Mouse (Mus musculus) heart, postnatal 25 days (tissue): ENCODE data around the gene Mbnl2. TPM values are rescaled to one million over a fixed set of nuclear protein-coding genes. Genes with fewer than 3 reads are reported as not detected.

Experiments
- DNase-seq: peaks from one replicate; pipeline ENCODE4 v3.0.0; 2022; ENCODE audit warnings: low spot score
- intact Hi-C: fragments of 180-260 bp; cut with DNase I; formaldehyde crosslinking; loops from one replicate; pipeline ENCODE4 v1.15.1; 2025
- total RNA-seq, 2 experiments: library from RNA; stranded (reverse); gene quantifications; 2 replicates each; pipeline ENCODE4 v1.2.3; 2021

Mbnl2 gene
- total RNA-seq, 2 experiments from 2014 or later, result 234 to 252 TPM

DNA sequence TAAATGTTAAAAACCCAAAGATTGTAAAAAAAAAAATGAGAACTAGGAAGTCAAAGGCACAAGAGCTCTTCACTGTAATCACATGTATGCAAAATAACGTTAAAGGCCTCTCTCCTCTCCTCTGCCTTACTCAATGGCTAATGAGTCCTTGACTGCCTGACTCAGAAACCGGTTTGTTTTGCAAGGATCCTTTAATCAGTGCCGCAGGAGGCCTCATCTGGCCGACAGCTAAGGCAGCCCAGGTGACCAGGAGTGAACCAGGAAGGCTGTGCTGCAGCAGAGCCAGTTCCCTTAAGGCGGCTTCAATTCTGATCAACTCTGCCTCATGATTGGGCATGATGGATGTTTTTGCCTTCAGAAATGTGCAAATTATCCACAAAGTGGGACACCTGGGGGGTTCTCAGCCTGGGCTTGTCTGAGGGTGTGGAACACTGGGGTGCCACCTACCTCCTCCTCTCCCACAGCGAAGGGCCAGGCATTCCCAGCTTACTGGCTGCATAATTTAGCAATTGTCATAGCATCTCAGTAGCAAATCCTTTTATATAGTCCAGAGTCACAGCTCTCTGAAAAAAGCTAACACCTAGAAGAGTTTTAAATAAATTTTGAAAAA lies 43.0 kb downstream of the Mbnl2 start:
- DNase-seq, result no peak
- intact Hi-C loops, result no loop called here

DNA sequence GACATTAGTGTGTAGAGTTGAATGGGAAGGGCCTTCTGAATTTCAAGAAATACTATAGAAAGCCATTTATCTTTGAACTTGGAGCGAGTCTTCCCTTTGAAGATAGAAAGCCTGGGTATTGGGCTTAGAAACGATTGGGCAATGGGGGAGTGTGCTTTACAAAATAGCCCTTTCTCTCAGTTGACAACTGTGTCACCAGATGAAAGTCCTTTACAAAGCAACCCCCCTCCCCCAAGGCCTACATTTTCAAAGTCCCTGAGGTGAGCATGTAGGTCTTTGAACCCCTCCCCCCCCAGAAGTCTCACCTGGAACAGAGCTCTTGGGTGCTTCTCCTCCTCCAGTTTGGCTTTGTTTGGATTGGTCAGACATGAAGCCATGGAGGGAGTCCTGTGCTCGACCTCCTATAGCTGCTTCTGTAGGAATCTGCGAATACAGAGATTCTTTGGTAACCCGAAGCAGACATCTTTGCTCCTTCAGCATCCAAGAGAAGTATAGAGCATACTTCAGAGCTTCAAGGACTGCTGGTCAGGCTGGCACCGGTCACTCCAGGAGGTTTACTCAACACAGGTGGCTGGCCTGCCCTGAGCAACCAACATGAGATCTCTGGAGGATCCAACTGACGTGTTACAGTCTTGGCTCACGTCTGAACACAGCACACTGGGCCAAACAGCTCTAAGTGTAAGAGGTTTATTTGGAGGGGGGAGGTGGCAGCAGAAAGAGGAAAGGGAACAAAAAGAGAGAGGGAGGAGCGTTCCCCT lies 43.7 kb downstream of the Mbnl2 start:
- intact Hi-C loops, result no loop called here
- DNase-seq, result no peak

DNA sequence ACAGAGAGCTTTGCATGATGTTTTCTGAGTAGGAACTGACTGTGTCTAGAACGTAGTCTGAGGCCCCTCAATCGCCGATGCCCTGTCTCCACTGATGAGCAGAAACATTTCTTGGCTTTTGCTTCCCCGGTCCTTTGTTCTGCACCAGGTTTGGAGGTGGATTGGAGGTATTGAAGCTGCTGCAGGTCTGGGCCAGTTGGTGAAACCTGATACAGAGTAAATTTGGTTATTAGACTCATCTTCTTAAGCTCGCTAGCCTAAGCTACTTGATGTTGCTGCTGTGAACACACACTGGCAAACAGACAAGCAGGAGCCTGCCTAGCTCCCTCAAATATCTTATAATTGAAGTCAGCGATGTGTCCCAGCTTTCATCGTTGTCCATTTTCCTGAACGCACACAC lies 46.6 kb downstream of the Mbnl2 start:
- no peak for DNase-seq
- intact Hi-C loops, result no loop called here

DNA sequence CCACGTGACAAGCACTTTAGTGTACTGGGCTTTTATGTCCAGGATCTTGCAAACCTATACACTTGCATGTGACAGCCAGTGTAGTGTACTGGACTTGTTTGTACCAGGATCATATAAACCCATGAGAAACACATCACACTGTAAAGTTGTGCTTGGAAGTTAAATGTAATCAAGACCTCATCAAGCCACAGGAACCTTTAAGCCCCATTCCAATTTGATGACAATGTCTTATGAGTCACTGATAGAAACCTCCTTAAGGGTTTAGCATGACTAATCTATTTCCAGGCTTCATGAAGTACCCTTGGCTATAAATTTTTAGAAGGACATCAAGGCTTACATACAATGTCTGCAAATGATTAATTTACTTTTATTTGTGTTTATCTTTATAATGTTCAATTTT lies 47.6 kb downstream of the Mbnl2 start:
- intact Hi-C loops, result no loop called here
- DNase-seq, result no peak

DNA sequence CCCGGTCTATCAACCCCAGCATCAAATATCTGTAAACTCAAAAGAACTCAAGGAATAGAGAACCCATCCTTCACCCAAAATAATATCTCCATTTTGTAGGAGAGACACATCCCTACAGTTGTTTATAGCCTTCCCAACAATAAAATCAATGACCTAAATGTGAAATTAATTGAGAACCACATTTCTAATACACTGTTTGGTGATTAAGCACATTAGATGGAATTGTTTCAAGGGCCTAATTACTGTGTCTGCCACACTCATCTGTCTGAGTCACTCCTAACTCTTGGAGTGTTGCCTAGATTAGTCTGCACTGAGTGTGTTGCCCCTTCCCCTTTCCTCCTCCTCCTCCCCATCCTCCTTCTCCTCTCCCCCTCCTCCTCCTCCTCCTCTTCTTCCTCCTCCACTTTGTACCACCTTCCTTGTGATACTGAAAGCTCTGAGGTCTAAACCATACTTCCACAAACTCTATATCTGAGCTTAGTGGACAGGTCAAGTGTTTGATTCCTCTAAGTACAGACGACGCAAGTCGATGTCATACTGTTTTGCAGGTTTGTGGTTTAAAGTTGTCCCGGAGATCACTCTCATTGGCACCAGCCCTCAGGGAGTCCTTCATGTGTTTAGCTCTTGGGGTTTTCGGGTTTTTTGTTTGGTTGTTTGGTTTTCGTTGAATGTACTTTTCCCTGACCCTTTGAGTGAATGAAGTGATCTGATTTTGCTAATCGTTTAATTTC lies 48.8 kb downstream of the Mbnl2 start:
- no peak for DNase-seq
- intact Hi-C loops, result no loop called here

DNA sequence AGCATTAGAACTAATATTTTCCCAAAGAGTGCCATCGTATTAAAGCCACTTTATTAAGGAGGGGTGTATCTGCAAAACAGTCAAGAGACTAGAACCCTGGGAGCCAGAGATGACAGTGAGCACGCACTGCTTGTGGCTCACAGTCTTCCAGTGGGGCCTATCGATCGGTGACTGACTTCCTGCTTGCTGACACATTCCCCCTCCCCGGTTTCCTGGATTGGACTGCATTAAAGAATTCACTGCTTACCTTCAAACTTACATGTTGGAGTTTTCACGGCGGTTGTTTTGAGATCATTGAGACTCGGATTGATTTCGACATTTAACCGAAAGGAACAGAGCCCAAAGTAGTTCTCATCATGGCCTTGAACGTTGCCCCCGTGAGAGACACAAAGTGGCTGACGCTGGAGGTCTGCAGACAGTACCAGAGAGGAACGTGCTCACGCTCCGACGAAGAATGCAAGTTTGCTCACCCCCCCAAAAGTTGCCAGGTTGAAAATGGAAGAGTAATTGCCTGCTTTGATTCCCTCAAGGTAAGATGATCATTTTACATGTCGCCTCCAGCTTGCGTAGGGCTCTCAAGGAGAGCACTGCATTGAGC lies 49.5 kb downstream of the Mbnl2 start:
- no peak for DNase-seq
- intact Hi-C loops, result no loop called here

DNA sequence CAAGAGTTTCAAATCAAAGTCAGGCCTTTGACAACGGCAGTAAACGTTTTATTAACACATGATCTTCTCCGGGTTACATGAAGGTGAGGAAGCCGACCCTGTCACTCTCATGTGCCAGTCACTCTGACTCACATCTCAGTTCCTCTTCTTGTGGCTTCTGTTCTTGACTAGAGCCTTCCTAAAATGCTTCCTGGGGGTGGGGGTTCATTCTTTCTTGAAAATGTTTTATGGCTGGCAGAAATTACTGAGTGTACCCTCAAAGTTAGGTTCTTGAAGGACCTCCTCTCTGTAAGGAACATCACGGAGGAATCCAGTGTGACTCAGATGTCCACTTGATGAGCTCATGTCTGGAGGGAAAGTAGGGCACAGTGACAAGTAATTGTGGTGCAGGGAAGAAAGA lies 50.2 kb downstream of the Mbnl2 start:
- DNase-seq, result no peak
- intact Hi-C loops, result no loop called here

DNA sequence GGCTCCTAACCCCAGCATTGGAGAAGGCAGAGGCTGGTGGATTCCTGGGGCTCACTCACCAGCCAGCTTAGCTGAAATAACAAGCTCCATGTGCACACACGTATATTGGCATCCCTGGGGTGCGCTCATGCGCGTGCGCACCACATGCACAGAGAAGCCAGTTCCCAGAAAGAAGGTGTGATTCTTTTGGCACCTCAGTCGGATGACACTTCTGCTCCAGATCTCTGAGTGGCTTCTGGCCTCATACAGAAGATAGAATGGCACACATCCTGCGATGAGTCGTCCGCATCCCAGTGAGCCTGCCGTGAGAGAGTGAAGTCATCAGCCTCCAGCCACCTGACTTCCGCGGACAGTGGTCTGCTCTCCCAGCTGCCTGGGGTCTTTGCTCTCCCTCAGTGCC lies 55.0 kb downstream of the Mbnl2 start:
- intact Hi-C loops, result loop anchor here (10.0 kb wide), 1 partner anchor 54 kb away; no protein-coding TSS in a partner anchor
- DNase-seq, result no peak

DNA sequence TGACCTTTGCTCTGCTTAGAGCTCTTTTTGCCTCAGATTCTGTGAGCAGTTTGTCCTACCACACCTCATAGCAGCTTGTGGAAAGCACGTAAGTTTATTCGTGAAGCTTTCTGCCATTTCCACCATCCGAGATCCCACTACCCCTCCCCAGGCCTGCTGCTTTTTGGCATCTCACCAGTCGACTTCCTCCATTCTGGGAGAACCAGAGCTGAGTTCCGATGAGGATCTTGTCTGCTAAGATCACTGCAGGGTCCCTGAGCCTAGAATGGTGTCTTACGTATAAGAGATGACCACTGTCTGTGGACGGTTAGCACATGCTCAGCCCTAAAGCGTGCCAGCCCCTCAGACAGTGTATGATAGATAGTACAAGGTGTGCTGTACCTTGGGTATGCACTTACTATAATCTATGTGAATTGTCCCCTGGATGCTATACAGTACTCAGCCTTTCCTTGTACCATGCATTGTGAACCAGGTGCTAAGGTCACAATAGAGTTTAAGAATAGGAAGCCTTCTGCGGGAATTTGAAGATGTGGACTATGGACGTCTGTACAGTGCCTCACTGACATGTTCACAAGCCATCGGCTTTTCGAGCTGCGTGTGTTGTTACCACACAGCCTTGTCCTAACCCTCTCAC lies 55.5 kb downstream of the Mbnl2 start:
- DNase-seq, result no peak
- intact Hi-C loops, result loop anchor here (10.0 kb wide), 1 partner anchor 54 kb away; no protein-coding TSS in a partner anchor

DNA sequence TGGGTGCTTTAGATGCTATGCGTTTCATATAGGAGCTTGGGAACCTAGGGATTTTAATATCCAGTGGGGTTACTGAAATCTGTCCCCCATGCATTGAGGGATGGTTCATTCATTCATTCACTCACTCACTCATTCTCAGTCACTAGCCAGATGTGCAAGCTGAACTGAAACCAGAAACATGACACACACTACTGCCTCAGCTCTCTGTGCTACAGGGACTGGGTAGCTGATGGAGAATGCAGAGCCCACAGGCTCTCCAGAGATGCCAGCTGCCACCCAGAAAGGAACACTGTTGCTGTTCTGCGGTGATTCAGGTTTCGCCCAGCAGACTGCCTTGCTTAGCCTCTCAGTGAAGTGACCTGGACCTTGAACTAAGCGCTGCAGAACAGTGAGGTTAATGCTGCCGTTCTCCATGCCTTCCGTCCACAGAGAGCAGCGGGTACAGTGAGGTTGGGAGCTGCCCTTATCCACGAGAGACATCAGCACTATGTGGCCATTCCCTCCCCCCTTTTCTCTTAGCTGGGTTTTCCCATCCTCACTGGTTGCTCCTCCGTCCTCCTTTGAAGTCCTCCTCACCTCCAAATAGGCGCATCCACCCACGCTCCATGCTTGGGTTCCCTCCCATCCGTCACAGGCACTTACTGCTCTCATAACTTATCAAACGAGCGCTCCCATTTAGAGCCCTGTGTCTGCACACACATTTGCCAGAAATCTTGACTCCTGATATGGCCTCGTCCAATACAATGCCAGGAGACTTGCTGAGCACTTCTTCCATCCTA lies 58.2 kb downstream of the Mbnl2 start:
- no peak for DNase-seq
- intact Hi-C loops, result loop anchor here (2.0 to 10.0 kb wide), 2 partner anchors 19 to 51 kb away; no protein-coding TSS in a partner anchor

DNA sequence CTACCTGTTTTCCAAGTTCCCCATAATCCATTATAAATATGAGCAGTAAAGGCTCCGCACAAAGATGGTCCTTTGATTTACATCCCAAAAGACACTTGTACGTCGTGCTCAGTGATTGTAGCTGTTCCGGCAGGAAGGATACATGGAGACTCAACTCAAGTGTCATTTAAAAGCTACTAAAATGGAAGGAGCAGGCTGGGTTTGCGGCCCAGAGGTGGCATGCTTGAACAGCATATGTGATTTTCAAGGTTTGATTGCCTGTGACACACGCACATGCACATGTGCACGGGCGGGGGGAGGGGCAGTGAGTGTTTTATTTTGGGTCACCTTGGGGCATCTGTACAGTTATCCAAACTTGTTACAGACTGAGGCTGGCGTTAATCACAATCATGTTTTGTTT lies 59.9 kb downstream of the Mbnl2 start:
- DNase-seq, result no peak
- intact Hi-C loops, result loop anchor here (2.0 to 10.0 kb wide), 4 partner anchors 21 to 58 kb away; partner anchors contain the start of gene Mbnl2

DNA sequence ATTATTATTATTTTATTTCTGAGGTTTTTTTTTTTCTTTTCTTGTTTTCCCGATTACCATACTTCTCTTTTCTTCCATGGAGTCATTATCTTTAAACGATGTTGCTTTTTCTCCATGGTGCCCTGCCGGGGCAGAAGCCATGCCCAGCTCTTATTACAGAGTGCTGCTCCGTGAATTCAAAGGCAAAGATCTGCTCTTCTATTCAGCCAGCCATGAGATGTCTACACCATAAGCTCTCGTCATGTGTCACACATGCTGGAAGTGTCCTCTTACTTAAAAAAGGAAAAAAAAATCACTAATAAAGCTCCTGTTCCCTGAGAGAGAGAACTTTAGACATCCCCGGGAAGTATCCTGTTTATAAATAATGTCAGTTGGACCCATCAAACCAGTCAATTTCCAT lies 60.4 kb downstream of the Mbnl2 start:
- DNase-seq, result no peak
- intact Hi-C loops, result loop anchor here (2.0 to 10.0 kb wide), 4 partner anchors 21 to 59 kb away; partner anchors contain the start of gene Mbnl2

DNA sequence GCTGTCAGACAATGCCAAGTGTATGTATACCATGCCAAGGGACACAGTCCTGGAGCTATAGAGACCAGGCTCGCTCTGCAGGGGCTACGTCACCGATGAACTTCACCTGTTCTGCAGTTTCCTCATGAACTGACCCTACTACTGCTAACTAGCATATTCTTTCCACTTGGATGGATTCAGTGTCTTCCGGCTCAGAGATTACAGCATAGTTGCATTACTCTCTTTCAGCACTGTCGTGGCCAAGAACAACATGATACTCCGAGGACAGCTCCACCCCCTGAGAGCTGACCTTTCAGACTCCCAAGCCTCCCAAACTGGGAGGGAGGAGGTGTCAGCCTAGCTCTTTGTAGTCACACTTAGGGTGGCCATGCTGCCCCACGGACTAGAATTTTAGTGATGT lies 60.9 kb downstream of the Mbnl2 start:
- DNase-seq, result peak; percentile 67
- intact Hi-C loops, result loop anchor here (5.0 to 10.0 kb wide), 3 partner anchors 34 to 59 kb away; partner anchors contain the start of gene Mbnl2

DNA sequence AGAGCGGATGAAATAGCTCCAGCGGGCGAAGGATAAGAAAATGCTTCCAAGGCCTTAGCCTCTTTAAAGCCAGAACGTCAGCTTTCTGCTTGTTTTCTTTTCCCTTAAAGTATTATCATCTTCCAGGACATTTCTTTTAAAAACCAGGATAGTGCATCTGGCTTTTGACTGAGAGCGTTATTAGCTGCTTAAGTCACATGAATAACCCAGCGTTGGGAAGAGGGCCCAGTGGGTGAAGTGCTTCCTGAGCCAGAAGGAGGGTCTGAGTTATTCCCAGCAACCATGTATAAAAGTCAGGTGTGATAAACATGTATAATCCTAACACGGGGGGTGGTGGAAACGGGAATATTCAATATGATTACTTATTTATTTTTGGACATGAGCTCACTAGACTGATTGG lies 61.4 kb downstream of the Mbnl2 start:
- intact Hi-C loops, result loop anchor here (5.0 to 10.0 kb wide), 3 partner anchors 35 to 60 kb away; partner anchors contain the start of gene Mbnl2
- DNase-seq, result no peak

DNA sequence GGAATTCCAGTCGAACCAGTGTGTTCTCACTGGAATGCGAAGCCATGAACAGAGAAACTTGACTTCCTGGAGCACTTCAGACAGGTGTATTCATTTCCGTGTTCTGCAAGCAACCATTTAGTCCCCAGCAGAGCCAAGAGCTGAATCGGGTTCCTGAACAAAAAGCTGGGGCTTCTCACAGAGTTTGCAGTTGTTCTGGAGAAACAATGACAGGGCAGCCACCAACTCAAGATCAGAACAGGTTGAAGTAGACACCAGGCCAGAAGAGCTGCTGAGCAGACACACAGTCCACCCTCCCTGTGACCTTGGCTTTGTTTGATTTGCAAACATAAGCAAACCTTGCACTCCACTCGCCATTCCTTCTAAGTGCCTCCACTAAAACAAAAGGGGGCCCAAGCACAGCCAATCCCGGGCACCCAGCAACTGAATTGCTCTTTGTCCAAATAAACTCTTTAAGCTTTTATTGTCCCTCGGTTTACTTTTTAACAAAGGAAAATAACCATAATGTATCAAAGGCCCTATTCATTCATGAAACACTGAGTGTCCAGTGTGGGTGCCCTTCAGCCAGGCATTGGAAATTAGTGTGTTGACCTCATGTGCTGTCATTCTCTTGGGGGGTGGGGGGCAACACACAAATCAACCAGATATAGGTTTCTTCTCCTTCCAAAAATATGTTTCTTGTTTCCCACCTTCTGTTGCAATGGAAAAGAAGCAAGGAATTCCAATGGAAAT lies 62.4 kb downstream of the Mbnl2 start:
- DNase-seq, result no peak
- intact Hi-C loops, result loop anchor here (5.0 to 10.0 kb wide), 3 partner anchors 36 to 61 kb away; partner anchors contain the start of gene Mbnl2

DNA sequence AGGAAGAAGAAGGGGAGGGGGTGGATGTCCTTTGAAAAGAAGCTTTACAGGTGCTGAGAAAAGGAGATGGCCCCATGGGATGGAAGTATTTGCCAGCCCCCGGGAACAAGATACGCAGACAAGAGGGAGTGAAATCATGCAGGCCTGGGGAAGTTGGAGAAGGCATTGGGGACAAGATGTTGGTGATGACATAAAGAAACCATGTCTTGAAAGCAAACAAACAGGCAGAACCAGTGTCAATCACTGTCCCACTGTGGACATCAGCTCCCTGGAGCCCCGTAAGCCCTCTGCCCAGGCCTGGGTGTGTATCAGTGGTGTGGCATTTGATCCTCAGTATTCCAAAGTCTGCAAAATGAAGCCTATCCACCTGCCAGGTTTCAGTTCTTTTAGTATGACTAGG lies 63.2 kb downstream of the Mbnl2 start:
- intact Hi-C loops, result loop anchor here (5.0 to 10.0 kb wide), 3 partner anchors 36 to 61 kb away; partner anchors contain the start of gene Mbnl2
- no peak for DNase-seq

DNA sequence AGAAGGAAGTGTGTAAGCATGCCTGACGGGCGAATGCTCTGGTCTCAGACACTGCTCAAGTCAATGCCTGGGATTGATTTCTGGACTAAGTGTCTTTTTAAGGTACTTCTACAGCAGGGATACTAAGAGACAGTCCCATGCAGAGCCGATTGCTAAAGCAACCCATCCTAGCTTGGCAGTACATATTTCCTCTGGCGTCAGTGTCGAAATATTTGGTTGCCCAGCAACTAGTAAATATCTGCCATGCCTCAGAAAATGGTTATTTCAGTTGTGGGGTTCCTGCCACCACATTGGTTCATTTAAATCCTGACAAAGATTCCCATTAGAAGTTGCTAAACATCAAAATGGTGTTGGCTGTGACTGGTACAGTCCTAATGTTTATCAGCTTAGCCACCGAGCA lies 66.4 kb downstream of the Mbnl2 start:
- intact Hi-C loops, result no loop called here
- DNase-seq, result no peak

DNA sequence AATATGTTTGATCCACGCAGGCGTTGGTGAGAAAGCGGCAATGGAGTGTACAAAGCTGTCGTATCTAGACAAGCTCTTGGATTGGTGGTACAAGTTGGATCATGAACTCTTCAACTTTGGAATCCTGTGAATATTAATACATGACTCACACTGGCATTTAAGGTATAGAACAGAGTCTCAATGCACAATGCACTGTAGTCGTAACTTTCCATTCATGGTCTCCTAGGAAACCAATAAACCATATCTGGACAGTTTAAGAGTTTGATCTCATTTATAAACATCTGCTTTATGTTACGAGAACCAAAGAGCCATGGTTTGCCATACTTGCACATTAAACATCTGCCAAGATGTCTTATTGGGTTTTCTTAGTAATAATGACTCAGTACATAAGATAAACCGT lies 66.9 kb downstream of the Mbnl2 start:
- DNase-seq, result no peak
- intact Hi-C loops, result no loop called here
